Mouse (Mus musculus) heart, embryonic 14.5 days (tissue): ENCODE measurements around the gene Swt1. TPM values are rescaled to one million over a fixed set of nuclear protein-coding genes. Genes with fewer than 3 reads are reported as not detected.

Source experiments
- ATAC-seq: fragments of 200-750 bp; cut with Nextera tagmentation; 2 replicates; pipeline ENCODE4 v1.8.0; 2017; ENCODE audit warnings: low read depth, moderate TSS enrichment; ENCODE audit not compliant: insufficient number of reproducible peaks, insufficient read depth, low FRiP score
- H3K27ac ChIP-seq, 2 experiments: fragments of 200-500 bp in 1 of 2; fragments of 300-500 bp in 1 of 2; sonication (generic) in 1 of 2; replicated peaks in 1 of 2; 2 replicates each; pipeline ENCODE4 v1.5.1; 2012 to 2014; ENCODE audit warnings: low read depth in 2 of 2, low read length in 2 of 2, control low read depth in 1 of 2, mild to moderate bottlenecking in 1 of 2, mixed read lengths in 1 of 2; ENCODE audit not compliant: control insufficient read depth in 1 of 2, insufficient read depth in 1 of 2
- H3K27me3 ChIP-seq: fragments of 300-500 bp; sonication (generic); 2 replicates; pipeline ENCODE4 v1.6.1; 2014; ENCODE audit warnings: mild to moderate bottlenecking, low read length, control low read depth; ENCODE audit not compliant: control insufficient read depth, insufficient read depth
- H3K36me3 ChIP-seq: fragments of 300-500 bp; sonication (generic); 2 replicates; pipeline ENCODE4 v1.6.1; 2014; ENCODE audit warnings: mild to moderate bottlenecking, control low read depth, low read length, mixed read lengths; ENCODE audit not compliant: control insufficient read depth, insufficient read depth
- H3K4me1 ChIP-seq, 2 experiments: fragments of 200-500 bp in 1 of 2; fragments of 300-500 bp in 1 of 2; sonication (generic) in 1 of 2; 2 replicates each; pipeline ENCODE4 v1.6.1; 2012 to 2014; ENCODE audit warnings: low read length in 2 of 2, control low read depth in 1 of 2, mixed read lengths in 1 of 2; ENCODE audit not compliant: control insufficient read depth in 2 of 2, insufficient read depth in 2 of 2
- H3K4me2 ChIP-seq: fragments of 300-500 bp; sonication (generic); 2 replicates; pipeline ENCODE4 v1.6.1; 2014; ENCODE audit warnings: mild to moderate bottlenecking, low read length
- H3K4me3 ChIP-seq, 2 experiments: fragments of 200-500 bp in 1 of 2; fragments of 300-500 bp in 1 of 2; sonication (generic) in 1 of 2; 2 replicates each; pipeline ENCODE4 v1.5.1; 2012 to 2014; ENCODE audit warnings: low read length in 2 of 2, mild to moderate bottlenecking in 2 of 2, control low read depth in 1 of 2, low read depth in 1 of 2, moderate library complexity in 1 of 2; ENCODE audit not compliant: control insufficient read depth in 1 of 2, insufficient read depth in 1 of 2
- H3K9ac ChIP-seq: fragments of 300-500 bp; sonication (generic); 2 replicates; pipeline ENCODE4 v1.6.1; 2014; ENCODE audit warnings: mild to moderate bottlenecking, low read length
- H3K9me3 ChIP-seq: fragments of 300-500 bp; sonication (generic); 2 replicates; pipeline ENCODE4 v1.6.1; 2016; ENCODE audit warnings: low read length, control low read depth; ENCODE audit not compliant: control insufficient read depth
- WGBS: fragments of 180-500 bp; shearing (Covaris S2); extraction: QIAGEN DNeasy Blood & Tissue Kit; methylation state at CpG from one replicate; pipeline ENCODE4 v1.1.7; 2014; 5-methylcytosine and 5-hydroxymethylcytosine counted together
- polyA plus RNA-seq: library from polyadenylated mRNA; unstranded; fragments of >200 nt; fragmentation: Nextera tagmentation; extraction: Ambion mirVana; gene quantifications from 2 replicates; pipeline ENCODE4 v1.2.1, GENCODE M21; 2014

The Swt1 gene
- polyA plus RNA-seq, 1 experiment from 2014 or later, result 19.9 TPM

DNA sequence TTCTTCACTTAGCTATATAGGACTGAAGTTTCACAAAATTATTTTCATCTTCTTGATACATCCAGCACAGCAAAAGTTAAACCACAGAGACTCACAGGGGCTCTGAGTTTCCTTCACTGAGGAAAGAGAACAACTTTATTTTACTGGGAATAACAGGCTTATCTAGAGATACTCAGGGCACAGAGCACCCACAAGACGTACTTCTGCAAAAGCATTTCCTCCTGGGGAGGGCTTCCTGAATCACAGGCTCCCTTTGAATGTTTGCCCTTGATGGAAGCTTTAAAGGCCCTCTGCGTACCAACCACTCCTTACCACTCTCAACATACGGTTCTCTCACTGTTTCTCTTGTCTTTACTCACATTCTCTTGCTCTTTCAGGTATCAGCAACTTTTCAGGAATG is 6.1 kb downstream of the Swt1 start:
- ATAC-seq, result no peak
- peaks cover 0 to 6% of the 10 kb centered on the region in 2 experiments; a peak in 2 of 4 replicates for H3K4me1 ChIP-seq
- WGBS, result 46% methylated on average over 3 of the region's 3 CpGs

DNA sequence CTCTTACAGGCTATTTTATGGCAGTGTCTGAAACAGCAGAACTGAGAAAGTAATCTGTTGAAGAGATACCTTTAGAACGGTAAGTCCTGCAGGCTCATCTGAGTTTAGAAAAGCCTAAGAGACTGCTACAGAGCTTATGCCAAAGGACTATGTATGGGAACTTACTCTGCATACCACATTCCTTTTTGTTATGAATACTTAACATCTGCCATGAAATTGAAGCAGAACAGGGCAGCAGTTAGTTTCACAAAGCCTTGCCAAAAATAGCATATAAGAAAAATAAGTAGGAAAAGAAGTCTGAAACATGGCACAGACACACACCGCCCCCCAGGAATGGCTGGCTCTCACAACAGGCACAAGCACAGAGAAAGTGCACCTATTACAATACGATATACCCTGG is 18.4 kb downstream of the Swt1 start:
- H3K9ac ChIP-seq, result no peak overlapping the region
- H3K4me3 ChIP-seq, result no peak overlapping the region
- no peak for ATAC-seq
- H3K4me1 ChIP-seq, result no peaks in the 10 kb centered on the region
- no peaks in the 10 kb centered on the region for H3K27me3 ChIP-seq
- no peak overlapping the region for H3K27ac ChIP-seq
- no peak overlapping the region for H3K4me2 ChIP-seq
- no peaks in the 10 kb centered on the region for H3K9me3 ChIP-seq
- H3K36me3 ChIP-seq, result peaks cover 59% of the 10 kb centered on the region
- 80% methylated on average over 3 of the region's 3 CpGs for WGBS

More for the DNA sequence above, 6.1 kb downstream of the Swt1 start:
- Histone ChIP-seq H3K4me3 (no peak overlapping the region), H3K27ac (no peak overlapping the region), H3K36me3 (peaks cover 41% of the 10 kb centered on the region), H3K27me3 (no peaks in the 10 kb centered on the region), H3K4me2 (no peak overlapping the region), H3K9ac (no peak overlapping the region), H3K9me3 (no peaks in the 10 kb centered on the region)

GRCm38 (mm10) chr1:151390029-151390428 is 38.2 kb downstream of the Swt1 start:
- Histone ChIP-seq H3K9ac (no peak overlapping the region), H3K9me3 (no peaks in the 10 kb centered on the region), H3K27me3 (no peaks in the 10 kb centered on the region), H3K4me3 (no peak overlapping the region), H3K4me1 (no peaks in the 10 kb centered on the region), H3K36me3 (peaks cover 37% of the 10 kb centered on the region), H3K27ac (no peak overlapping the region), H3K4me2 (no peak overlapping the region)
- no peak for ATAC-seq
- WGBS, result 98% methylated on average over 1 of the region's 1 CpGs

DNA sequence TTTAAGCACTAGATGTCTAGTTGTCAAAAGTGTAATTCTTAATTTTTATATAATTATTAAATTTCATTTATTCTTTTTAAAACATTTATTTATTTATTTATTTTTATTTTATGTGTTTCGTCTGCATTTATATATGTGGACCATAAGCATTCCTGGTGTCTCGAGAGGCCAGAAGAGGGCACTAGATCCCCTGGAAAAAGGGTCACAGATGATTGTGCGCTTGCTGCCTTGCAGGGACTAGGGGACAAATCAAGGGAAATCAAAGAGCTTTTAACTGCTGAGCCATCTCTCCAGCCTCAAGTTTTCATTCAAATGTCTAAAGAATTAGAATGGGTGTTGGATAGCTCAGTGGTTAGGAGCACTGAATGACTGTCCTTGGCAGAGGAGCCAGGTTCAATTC is 50.9 kb downstream of the Swt1 start:
- Histone ChIP-seq H3K4me1 (no peaks in the 10 kb centered on the region), H3K9ac (no peak overlapping the region), H3K9me3 (no peaks in the 10 kb centered on the region), H3K27ac (no peak overlapping the region), H3K4me3 (no peak overlapping the region), H3K27me3 (no peaks in the 10 kb centered on the region), H3K4me2 (no peak overlapping the region), H3K36me3 (peaks cover 50% of the 10 kb centered on the region)
- WGBS, result 86% methylated on average over 3 of the region's 3 CpGs
- no peak for ATAC-seq

DNA sequence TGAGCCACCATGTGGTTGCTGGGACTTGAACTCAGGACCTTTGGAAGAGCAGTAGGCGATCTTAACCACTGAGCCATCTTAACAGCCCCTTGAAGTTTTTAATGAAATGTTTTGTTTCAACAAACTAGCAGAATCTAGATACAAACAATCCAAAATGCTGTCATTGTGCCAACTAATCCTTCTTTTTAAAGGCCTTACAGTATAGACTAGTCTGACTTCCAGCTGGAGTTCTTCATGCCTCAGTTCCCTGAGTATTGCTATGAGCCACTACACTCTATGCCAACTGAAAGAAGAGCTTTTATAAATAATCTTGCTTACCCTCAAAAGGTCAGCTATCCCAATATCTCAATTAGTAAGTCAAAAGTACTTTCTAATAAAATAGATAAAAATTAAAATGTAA is 55.4 kb downstream of the Swt1 start:
- no peak overlapping the region for H3K4me2 ChIP-seq
- H3K36me3 ChIP-seq, result peaks cover 42% of the 10 kb centered on the region
- no peak overlapping the region for H3K27ac ChIP-seq
- WGBS, result 96% methylated on average over 1 of the region's 1 CpGs
- H3K27me3 ChIP-seq, result no peaks in the 10 kb centered on the region
- ATAC-seq, result no peak
- H3K9ac ChIP-seq, result no peak overlapping the region
- H3K4me3 ChIP-seq, result no peak overlapping the region
- no peaks in the 10 kb centered on the region for H3K9me3 ChIP-seq
- H3K4me1 ChIP-seq, result peaks cover 2 to 3% of the 10 kb centered on the region in 2 experiments; a peak in 3 of 4 replicates

GRCm38 (mm10) chr1:151371543-151371942 is 56.7 kb downstream of the Swt1 start:
- H3K27me3 ChIP-seq, result no peaks in the 10 kb centered on the region
- H3K4me3 ChIP-seq, result no peak overlapping the region
- no peak overlapping the region for H3K9ac ChIP-seq
- no peaks in the 10 kb centered on the region for H3K9me3 ChIP-seq
- peaks cover 48% of the 10 kb centered on the region for H3K36me3 ChIP-seq
- no peak overlapping the region for H3K4me2 ChIP-seq
- peaks cover 2 to 3% of the 10 kb centered on the region in 2 experiments; a peak in 3 of 4 replicates for H3K4me1 ChIP-seq
- peak overlapping the region; percentile 81 to 86 for H3K27ac ChIP-seq
- 20% methylated on average over 5 of the region's 5 CpGs for WGBS
- ATAC-seq, result peak; percentile 72; the same call in 1 of the 2 replicates

GRCm38 (mm10) chr1:151370573-151370972 is 57.7 kb downstream of the Swt1 start:
- H3K9me3 ChIP-seq, result no peaks in the 10 kb centered on the region
- no peak overlapping the region for H3K4me3 ChIP-seq
- peaks cover 54% of the 10 kb centered on the region for H3K36me3 ChIP-seq
- no peaks in the 10 kb centered on the region for H3K27me3 ChIP-seq
- ATAC-seq, result no peak
- WGBS, result 74% methylated on average over 3 of the region's 3 CpGs
- no peak overlapping the region for H3K27ac ChIP-seq
- H3K4me2 ChIP-seq, result no peak overlapping the region
- H3K4me1 ChIP-seq, result peaks cover 2 to 3% of the 10 kb centered on the region in 2 experiments; a peak in 3 of 4 replicates
- no peak overlapping the region for H3K9ac ChIP-seq

GRCm38 (mm10) chr1:151368444-151368843 is 59.8 kb downstream of the Swt1 start:
- Histone ChIP-seq H3K9me3 (no peaks in the 10 kb centered on the region), H3K27me3 (no peaks in the 10 kb centered on the region), H3K4me2 (no peak overlapping the region), H3K4me1 (peaks cover 2 to 3% of the 10 kb centered on the region in 2 experiments; a peak in 3 of 4 replicates), H3K27ac (no peak overlapping the region), H3K36me3 (peaks cover 71% of the 10 kb centered on the region), H3K4me3 (no peak overlapping the region), H3K9ac (no peak overlapping the region)
- ATAC-seq, result no peak
- WGBS, result 89% methylated on average over 3 of the region's 3 CpGs
